Mouse (Mus musculus) intestine, embryonic 15.5 days (tissue): ENCODE measurements at regions not wholly inside any gene's neighbourhood (a gene's known extent, or its start where the extent isn't known, plus 50 kb on each side); places are given as distances from the start of the nearest gene placed in this dataset.

Source experiments
- ATAC-seq: fragments of 200-750 bp; cut with Nextera tagmentation; 2 replicates; pipeline ENCODE4 v1.8.0; 2017; ENCODE audit warnings: moderate TSS enrichment, moderate library complexity
- H3K27ac ChIP-seq: fragments of 300-500 bp; sonication (generic); 2 replicates; pipeline ENCODE4 v1.5.1; 2015; ENCODE audit warnings: mild to moderate bottlenecking, inconsistent platforms
- H3K27me3 ChIP-seq: fragments of 300-500 bp; sonication (generic); replicated peaks from 2 replicates; pipeline ENCODE4 v1.6.1; 2015; ENCODE audit warnings: inconsistent platforms
- H3K36me3 ChIP-seq: fragments of 300-500 bp; sonication (generic); 2 replicates; pipeline ENCODE4 v1.6.1; 2015; ENCODE audit warnings: inconsistent platforms
- H3K4me1 ChIP-seq: fragments of 300-500 bp; sonication (generic); replicated peaks from 2 replicates; pipeline ENCODE4 v1.6.1; 2015; ENCODE audit warnings: inconsistent platforms
- H3K4me2 ChIP-seq: fragments of 300-500 bp; sonication (generic); replicated peaks from 2 replicates; pipeline ENCODE4 v1.6.1; 2015; ENCODE audit warnings: mild to moderate bottlenecking, inconsistent platforms
- H3K4me3 ChIP-seq: fragments of 300-500 bp; sonication (generic); replicated peaks from 2 replicates; pipeline ENCODE4 v1.5.1; 2015; ENCODE audit warnings: inconsistent platforms
- H3K9ac ChIP-seq: fragments of 300-500 bp; sonication (generic); 2 replicates; pipeline ENCODE4 v1.6.1; 2015; ENCODE audit warnings: inconsistent platforms
- H3K9me3 ChIP-seq: fragments of 300-500 bp; sonication (generic); 2 replicates; pipeline ENCODE4 v1.6.1; 2016; ENCODE audit warnings: inconsistent platforms
- WGBS: fragments of 180-500 bp; shearing (Covaris S2); methylation state at CpG from one replicate; pipeline ENCODE4 v1.1.7; 2015; 5-methylcytosine and 5-hydroxymethylcytosine counted together

DNA sequence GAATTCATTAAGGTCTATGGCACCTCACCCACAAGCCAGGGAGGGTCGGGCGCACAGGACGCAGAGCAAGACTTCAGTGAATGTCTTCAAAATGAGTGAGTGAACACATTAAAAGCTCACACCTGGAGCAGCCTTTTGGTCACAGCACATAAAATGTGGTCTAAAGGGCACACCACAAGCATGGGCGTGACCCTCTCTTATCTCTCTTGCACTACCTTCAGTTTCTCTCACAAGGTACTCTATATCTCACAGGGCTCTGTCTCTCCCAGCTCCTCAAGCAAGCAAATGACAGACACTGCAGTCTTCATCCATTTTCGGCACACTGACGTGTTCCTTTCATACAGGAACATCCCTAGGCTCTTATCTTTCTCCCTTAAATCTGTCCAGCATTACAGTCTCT is 444.0 kb downstream of the Slc16a7 start:
- 0 out of 2 replicates have a peak, but pooled peaks have one; percentile 51 for ATAC-seq

DNA sequence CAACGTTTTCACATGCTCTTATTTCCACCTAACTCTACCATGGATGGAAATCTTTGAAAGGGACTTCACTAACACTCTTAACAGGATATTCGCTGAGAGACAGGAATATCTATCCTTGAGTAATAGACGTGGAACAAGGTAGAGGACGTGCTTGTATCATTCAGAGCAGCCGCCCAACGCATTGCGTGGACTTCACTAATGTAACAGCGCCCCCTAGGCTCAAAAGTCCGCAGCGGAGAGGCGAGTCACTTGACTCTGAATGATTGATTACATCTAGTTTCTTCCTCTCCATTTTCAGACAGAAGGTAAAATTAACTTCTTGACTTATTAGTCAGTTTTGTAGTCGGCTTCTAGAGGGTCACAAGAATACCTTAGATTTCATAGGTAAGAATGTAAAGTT is 447.1 kb downstream of the Slc16a7 start:
- Histone ChIP-seq H3K9ac (no peak overlapping the region), H3K27ac (no peak overlapping the region), H3K27me3 (no peaks in the 10 kb centered on the region), H3K4me3 (no peak overlapping the region), H3K9me3 (no peaks in the 10 kb centered on the region), H3K4me1 (no peaks in the 10 kb centered on the region), H3K36me3 (no peaks in the 10 kb centered on the region), H3K4me2 (no peak overlapping the region)
- 59% methylated on average over 12 of the region's 12 CpGs for WGBS
- ATAC-seq: no peak

More for the DNA sequence above, 444.0 kb downstream of the Slc16a7 start:
- H3K27ac ChIP-seq: no peak overlapping the region
- no peaks in the 10 kb centered on the region for H3K27me3 ChIP-seq
- H3K36me3 ChIP-seq: no peaks in the 10 kb centered on the region
- no peak overlapping the region for H3K9ac ChIP-seq
- no peak overlapping the region for H3K4me2 ChIP-seq
- no peak overlapping the region for H3K4me3 ChIP-seq
- no peaks in the 10 kb centered on the region for H3K9me3 ChIP-seq
- WGBS: 82% methylated on average over 6 of the region's 6 CpGs
- H3K4me1 ChIP-seq: no peaks in the 10 kb centered on the region

DNA sequence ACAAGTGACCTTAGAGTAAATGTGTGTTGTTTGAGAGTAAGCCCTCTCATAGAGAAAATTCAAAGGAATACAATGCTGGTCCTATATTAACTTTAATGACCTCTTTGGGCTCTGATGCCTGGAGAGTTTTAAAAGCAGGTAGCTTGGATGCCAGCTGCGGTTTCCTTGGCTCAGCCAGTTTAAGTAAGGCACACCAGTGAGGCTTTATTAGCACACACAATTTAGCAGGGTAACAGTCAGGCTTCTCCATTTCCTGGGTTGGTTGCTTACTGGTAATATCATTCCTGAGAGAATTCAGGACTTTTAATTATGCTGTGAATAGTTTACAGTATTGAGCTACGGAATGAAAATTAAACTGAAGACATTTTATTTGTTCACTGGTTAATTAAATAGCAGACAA is 462.0 kb downstream of the Slc16a7 start:
- Histone ChIP-seq H3K4me3 (no peak overlapping the region), H3K4me2 (no peak overlapping the region), H3K27ac (no peak overlapping the region), H3K9me3 (no peaks in the 10 kb centered on the region), H3K9ac (no peak overlapping the region), H3K27me3 (no peaks in the 10 kb centered on the region), H3K4me1 (no peaks in the 10 kb centered on the region), H3K36me3 (no peaks in the 10 kb centered on the region)
- WGBS: 73% methylated on average over 2 of the region's 2 CpGs
- no peak for ATAC-seq

DNA sequence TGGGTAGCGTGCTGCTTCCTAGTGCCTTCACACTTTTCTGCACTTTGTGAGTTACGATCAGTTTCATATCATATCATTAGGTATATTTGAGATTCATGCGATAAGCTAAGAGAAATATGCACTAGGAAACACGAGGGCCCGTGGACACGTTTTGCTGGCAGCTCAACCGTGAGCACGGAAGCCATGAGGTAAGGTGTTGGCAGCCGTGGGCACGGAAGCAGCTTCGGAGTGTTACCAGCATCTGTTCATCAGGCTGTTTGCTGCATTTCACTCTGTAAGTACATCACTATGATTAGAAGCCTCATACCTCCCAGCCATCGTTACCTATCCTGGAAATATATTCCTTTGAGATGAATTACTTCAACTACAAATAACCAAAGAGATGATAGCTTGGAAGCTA is 489.2 kb downstream of the Slc16a7 start:
- Histone ChIP-seq H3K36me3 (no peaks in the 10 kb centered on the region), H3K4me2 (no peak overlapping the region), H3K4me3 (no peak overlapping the region), H3K9me3 (no peaks in the 10 kb centered on the region), H3K27ac (no peak overlapping the region), H3K4me1 (no peaks in the 10 kb centered on the region), H3K9ac (no peak overlapping the region), H3K27me3 (no peaks in the 10 kb centered on the region)
- no peak for ATAC-seq
- WGBS: 86% methylated on average over 12 of the region's 12 CpGs

DNA sequence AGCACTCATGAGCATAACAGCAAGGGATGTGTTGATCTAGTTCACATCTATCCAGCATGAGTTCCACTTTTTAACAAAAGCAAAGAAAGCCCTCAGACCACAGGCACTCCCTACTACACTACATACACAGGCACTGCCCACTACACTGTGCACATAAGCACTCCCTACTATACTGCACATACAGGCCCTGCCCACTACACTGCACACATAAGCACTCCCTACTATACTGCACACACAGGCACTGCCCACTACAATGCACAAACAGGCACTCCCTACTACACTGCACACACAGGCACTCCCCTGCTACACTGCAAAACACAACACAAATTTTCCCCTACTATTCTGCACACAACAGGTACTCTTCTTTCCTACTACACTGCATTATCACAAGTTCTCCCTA is 510.7 kb downstream of the Slc16a7 start:
- Histone ChIP-seq H3K4me3 (no peak overlapping the region), H3K27me3 (no peaks in the 10 kb centered on the region), H3K36me3 (no peaks in the 10 kb centered on the region), H3K9me3 (no peaks in the 10 kb centered on the region), H3K27ac (no peak overlapping the region), H3K4me2 (no peak overlapping the region), H3K4me1 (no peaks in the 10 kb centered on the region), H3K9ac (no peak overlapping the region)
- ATAC-seq: no peak

DNA sequence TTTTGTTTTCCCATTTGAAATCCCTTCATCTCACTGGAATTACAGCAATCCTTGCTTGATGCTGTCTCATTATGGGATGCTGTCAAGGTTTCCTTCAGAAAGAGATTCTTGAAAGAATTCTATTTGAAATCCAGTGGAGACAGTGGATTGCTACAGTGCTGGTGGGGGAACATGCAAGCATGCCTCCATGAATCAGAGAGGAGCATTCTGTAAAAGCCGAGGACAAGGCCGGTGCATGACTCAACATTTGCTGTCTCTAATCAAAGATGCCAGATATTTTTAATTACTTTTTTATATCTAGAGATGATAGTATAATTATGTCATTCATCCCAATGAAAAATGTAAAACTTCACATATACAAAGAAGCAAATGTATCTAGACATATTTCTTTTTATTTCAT is 511.6 kb downstream of the Slc16a7 start:
- Histone ChIP-seq H3K36me3 (no peaks in the 10 kb centered on the region), H3K27ac (no peak overlapping the region), H3K4me2 (no peak overlapping the region), H3K27me3 (no peaks in the 10 kb centered on the region), H3K9ac (no peak overlapping the region), H3K9me3 (no peaks in the 10 kb centered on the region), H3K4me3 (no peak overlapping the region), H3K4me1 (no peaks in the 10 kb centered on the region)
- no peak for ATAC-seq
- WGBS: 88% methylated on average over 2 of the region's 2 CpGs

GRCm38 (mm10) chr10:124872211-124872610 is 517.1 kb downstream of the Slc16a7 start:
- Histone ChIP-seq H3K4me1 (no peaks in the 10 kb centered on the region), H3K36me3 (no peaks in the 10 kb centered on the region), H3K4me2 (no peak overlapping the region), H3K9ac (no peak overlapping the region), H3K27ac (no peak overlapping the region), H3K4me3 (no peak overlapping the region), H3K27me3 (no peaks in the 10 kb centered on the region), H3K9me3 (no peaks in the 10 kb centered on the region)
- 63% methylated on average over 2 of the region's 2 CpGs for WGBS
- no peak for ATAC-seq

DNA sequence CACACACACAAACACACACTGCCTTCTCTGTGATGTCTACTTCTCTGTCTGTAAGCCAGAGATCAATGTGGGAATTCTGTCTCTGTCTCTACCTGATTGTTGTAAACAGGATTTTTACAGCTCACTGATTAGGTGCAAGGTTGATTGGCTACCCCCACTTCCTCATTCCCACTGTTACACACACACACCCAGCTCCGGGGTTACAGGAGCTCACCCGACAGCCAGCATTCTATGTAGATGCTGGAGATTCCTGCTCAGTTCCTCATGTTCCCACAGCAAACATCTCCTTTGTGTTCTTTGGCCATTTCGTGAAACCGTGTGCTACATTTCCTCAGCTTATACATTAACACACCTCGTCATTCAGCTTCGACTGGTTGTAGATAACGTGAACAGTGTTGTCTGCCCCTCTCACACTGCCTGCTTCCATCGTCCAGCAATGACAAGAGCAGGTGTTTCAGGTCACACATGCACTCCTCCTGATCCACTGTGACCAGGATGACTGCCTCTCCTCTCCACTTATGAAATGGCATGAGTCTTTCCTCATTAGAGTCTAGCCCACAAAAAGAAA is 546.6 kb downstream of the Slc16a7 start:
- peak overlapping the region; percentile 9; the same call in 1 of the 2 replicates for H3K4me2 ChIP-seq
- H3K27ac ChIP-seq: no peak overlapping the region
- WGBS: 50% methylated on average over 8 of the region's 8 CpGs
- no peak overlapping the region for H3K9ac ChIP-seq
- H3K4me3 ChIP-seq: no peak overlapping the region
- no peaks in the 10 kb centered on the region for H3K36me3 ChIP-seq
- no peaks in the 10 kb centered on the region for H3K4me1 ChIP-seq
- peak; percentile 96 for ATAC-seq
- H3K27me3 ChIP-seq: no peaks in the 10 kb centered on the region
- H3K9me3 ChIP-seq: no peaks in the 10 kb centered on the region

- H3K4me2 ChIP-seq: no peak overlapping the region
- no peaks in the 10 kb centered on the region for H3K4me1 ChIP-seq
- WGBS: 78% methylated on average over 4 of the region's 4 CpGs
- H3K27me3 ChIP-seq: no peaks in the 10 kb centered on the region
- H3K4me3 ChIP-seq: no peak overlapping the region
- H3K36me3 ChIP-seq: no peaks in the 10 kb centered on the region
- no peaks in the 10 kb centered on the region for H3K9me3 ChIP-seq
- no peak overlapping the region for H3K27ac ChIP-seq
- no peak overlapping the region for H3K9ac ChIP-seq
- no peak for ATAC-seq
Observed at GRCm38 (mm10) chr10:124833930-124834329, 555.3 kb downstream of the Slc16a7 start.

DNA sequence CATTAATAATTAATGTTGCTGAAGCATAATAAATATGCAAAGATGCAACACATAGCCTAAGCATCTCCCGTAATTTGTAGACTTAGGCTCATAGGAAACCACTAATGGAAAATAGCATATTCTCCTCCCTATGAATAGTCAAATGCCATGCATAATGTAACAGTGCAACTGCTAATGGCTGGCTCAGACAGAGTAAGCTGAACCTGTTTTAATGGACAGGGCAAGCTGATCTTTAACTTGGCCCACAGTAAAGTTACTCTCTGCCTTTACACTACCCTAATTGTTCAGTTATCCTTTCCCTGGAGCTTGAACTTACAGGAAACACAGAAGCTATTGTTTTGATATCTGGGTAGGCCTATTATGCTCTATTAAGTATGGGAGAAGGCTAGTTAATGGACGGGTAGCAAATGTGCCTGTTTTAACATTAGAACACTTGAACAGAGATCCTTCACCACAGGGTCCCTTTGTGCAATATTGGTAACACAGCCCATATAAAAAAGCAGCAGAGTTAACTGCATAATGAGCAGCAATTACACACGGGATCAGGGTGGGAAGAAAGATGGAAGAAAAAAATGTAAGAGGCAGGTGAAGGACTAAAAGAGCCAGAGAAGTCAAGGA is 585.2 kb downstream of the Slc16a7 start:
- no peaks in the 10 kb centered on the region for H3K36me3 ChIP-seq
- no peak overlapping the region for H3K9ac ChIP-seq
- H3K27me3 ChIP-seq: no peaks in the 10 kb centered on the region
- WGBS: 68% methylated on average over 3 of the region's 3 CpGs
- no peaks in the 10 kb centered on the region for H3K9me3 ChIP-seq
- no peak for ATAC-seq
- H3K27ac ChIP-seq: no peak overlapping the region
- H3K4me3 ChIP-seq: no peak overlapping the region
- H3K4me2 ChIP-seq: no peak overlapping the region
- H3K4me1 ChIP-seq: no peaks in the 10 kb centered on the region
